Mouse (Mus musculus) liver, embryonic 14.5 days (tissue): ENCODE results near the gene G6pdx. TPM values are rescaled to one million over a fixed set of nuclear protein-coding genes. Genes with fewer than 3 reads are reported as not detected.
A peak's percentile ranks its signal among the peaks of the same experiment; 100 is the strongest.

Source experiments
- ATAC-seq: fragments of 200-750 bp; cut with Nextera tagmentation; 2 replicates; pipeline ENCODE4 v1.8.0; 2017; ENCODE audit warnings: moderate number of reproducible peaks, mild to moderate bottlenecking, moderate library complexity; ENCODE audit not compliant: insufficient read depth
- DNase-seq, 3 experiments: peaks; one replicate each; pipeline ENCODE4 v3.0.0-alpha.2; 2012 to 2013; ENCODE audit warnings: low read depth in 3 of 3, low spot score in 3 of 3
- H3K27ac ChIP-seq: fragments of 300-500 bp; sonication (generic); 2 replicates; pipeline ENCODE4 v1.5.1; 2014; ENCODE audit warnings: moderate library complexity, mild to moderate bottlenecking, control low read depth, inconsistent platforms
- H3K27me3 ChIP-seq: fragments of 300-500 bp; sonication (generic); 2 replicates; pipeline ENCODE4 v1.6.1; 2014; ENCODE audit warnings: mild to moderate bottlenecking, low read length, moderate library complexity; ENCODE audit not compliant: control insufficient read depth, insufficient read depth
- H3K36me3 ChIP-seq: fragments of 300-500 bp; sonication (generic); replicated peaks from 2 replicates; pipeline ENCODE4 v1.6.1; 2014; ENCODE audit warnings: low read depth; ENCODE audit not compliant: control insufficient read depth, insufficient read depth
- H3K4me1 ChIP-seq, 2 experiments: fragments of 200-500 bp in 1 of 2; fragments of 300-500 bp in 1 of 2; sonication (generic) in 1 of 2; replicated peaks; 2 replicates each; pipeline ENCODE4 v1.6.1; 2012 to 2014; ENCODE audit warnings: antibody characterized with exemption in 1 of 2, inconsistent platforms in 1 of 2, low read length in 1 of 2; ENCODE audit not compliant: control insufficient read depth in 2 of 2, insufficient read depth in 2 of 2
- H3K4me2 ChIP-seq: fragments of 300-500 bp; sonication (generic); 2 replicates; pipeline ENCODE4 v1.6.1; 2014; ENCODE audit warnings: low read depth, mild to moderate bottlenecking, control low read depth, moderate library complexity
- H3K4me3 ChIP-seq, 2 experiments: fragments of 200-500 bp in 1 of 2; fragments of 300-500 bp in 1 of 2; sonication (generic) in 1 of 2; 2 replicates each; pipeline ENCODE4 v1.5.1; 2012 to 2014; ENCODE audit warnings: low read depth in 2 of 2, low read length in 2 of 2, mild to moderate bottlenecking in 2 of 2, control low read depth in 1 of 2, inconsistent platforms in 1 of 2, moderate library complexity in 1 of 2; ENCODE audit not compliant: insufficient read depth in 1 of 2
- H3K9ac ChIP-seq: fragments of 300-500 bp; sonication (generic); replicated peaks from 2 replicates; pipeline ENCODE4 v1.6.1; 2014; ENCODE audit warnings: mild to moderate bottlenecking, control low read depth, moderate library complexity
- H3K9me3 ChIP-seq: fragments of 300-500 bp; sonication (generic); 2 replicates; pipeline ENCODE4 v1.6.1; 2016; ENCODE audit warnings: low read length, mixed read lengths; ENCODE audit not compliant: control insufficient read depth
- CTCF ChIP-seq: IDR thresholded peaks from 2 replicates; pipeline ENCODE4 v1.5.1; 2016; ENCODE audit warnings: antibody characterized with exemption, low read depth, control low read depth
- EP300 ChIP-seq: IDR thresholded peaks from 2 replicates; pipeline ENCODE4 v1.6.1; 2016; ENCODE audit warnings: antibody characterized with exemption, low read depth
- WGBS: fragments of 180-500 bp; shearing (Covaris S2); extraction: QIAGEN DNeasy Blood & Tissue Kit; methylation state at CpG from one replicate; pipeline ENCODE4 v1.1.7; 2014; ENCODE audit not compliant: insufficient replicate concordance; 5-methylcytosine and 5-hydroxymethylcytosine counted together
- polyA plus RNA-seq, 2 experiments: library from polyadenylated mRNA; depleted of rRNA in 1 of 2; stranded (reverse) in 1 of 2; unstranded in 1 of 2; fragments of >200 nt; fragmentation: Nextera tagmentation in 1 of 2; extraction: Ambion mirVana in 1 of 2; gene quantifications; 2 replicates each; pipeline versions ENCODE4 v1.2.1 to v1.2.3; 2012 to 2014

Gene G6pdx
- polyA plus RNA-seq, 2 experiments: 28.7 to 44.7 TPM

DNA sequence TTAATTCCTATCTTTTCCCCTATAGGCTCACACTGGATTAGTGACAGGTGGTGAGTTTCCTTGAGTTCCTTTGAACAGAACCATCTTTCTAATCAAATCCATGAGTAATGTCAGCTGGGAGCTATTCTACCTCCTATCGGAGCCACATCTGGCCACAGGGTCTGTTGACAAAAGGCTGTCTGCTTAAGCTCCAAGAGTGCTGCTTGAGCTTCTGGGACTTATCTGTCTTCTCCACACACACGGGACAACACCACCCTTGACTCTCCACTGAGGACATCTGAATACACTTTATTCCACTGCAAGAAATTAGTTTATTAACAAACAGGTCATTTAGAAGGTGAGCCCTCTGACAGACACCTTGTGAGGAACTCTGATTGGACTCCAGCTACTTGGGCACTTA, 44.5 kb downstream of the G6pdx start:
- peak in 2 of 3 experiments; percentile 35 to 39 for DNase-seq
- ATAC-seq: peak; percentile 86
- Histone ChIP-seq H3K9me3 (no peaks in the 10 kb centered on the region), H3K27me3 (no peaks in the 10 kb centered on the region), H3K36me3 (no peaks in the 10 kb centered on the region), H3K27ac (no peak overlapping the region), H3K4me1 (peaks cover 11 to 29% of the 10 kb centered on the region in 2 experiments; a peak in 3 of 4 replicates), H3K4me2 (no peak overlapping the region), H3K9ac (no peak overlapping the region), H3K4me3 (no peak overlapping the region)
- TF ChIP-seq CTCF: no peak
- TF ChIP-seq EP300: peak; percentile 69
- 30% methylated on average over 2 of the region's 2 CpGs for WGBS

DNA sequence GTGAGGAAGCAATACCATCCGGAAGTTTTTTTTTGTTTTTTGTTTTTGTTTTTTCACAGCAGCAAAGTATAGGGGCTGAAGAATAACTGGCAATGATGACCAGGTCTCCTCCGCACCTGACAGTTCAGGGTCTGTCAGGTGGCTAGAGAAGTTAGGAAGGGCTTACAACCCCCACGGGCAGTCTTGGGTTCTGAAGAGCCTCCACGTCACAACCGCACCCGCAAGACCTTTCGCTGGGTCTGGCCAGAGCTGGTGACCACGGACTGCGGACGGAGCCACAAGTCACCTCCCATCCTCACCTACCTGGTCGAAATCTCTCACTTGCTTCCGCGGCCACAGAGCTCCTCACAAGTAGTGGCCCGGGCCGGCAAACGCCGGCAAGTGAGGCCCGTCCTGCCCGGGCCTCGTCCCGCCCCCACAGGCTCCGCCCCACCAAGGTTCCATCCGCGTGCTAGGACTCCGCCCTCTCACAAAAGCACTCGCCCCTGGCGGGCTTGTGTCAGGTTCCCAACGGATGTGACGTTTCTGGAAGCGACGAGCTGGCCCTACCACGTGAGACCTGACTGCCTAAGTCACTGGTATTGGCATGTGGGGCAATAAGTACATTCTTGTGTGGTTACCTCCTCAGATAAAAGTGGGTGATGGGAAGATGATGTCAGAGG, 56.0 kb downstream of the G6pdx start, which contains the start of the genes Ubl4a and Slc10a3:
Ubl4a (minus strand) TSS at position 331 of the 662 bp plus-strand sequence.
Slc10a3 (minus strand) TSS at position 462 of the 662 bp plus-strand sequence.
- Histone ChIP-seq H3K9ac (peak within 1 kb of the TSS; percentile 69), H3K36me3 (no peaks in the 10 kb centered on the region), H3K27me3 (no peaks in the 10 kb centered on the region), H3K4me3 (peak within 1 kb of the TSS; percentile 56 to 58), H3K9me3 (no peaks in the 10 kb centered on the region), H3K27ac (no peak within 1 kb of the TSS), H3K4me2 (peak within 1 kb of the TSS; percentile 75), H3K4me1 (peaks cover 3 to 16% of the 10 kb centered on the region in 2 experiments; a peak in 3 of 4 replicates)
- WGBS: 13% methylated on average over 32 of the region's 32 CpGs
- ATAC-seq (peak; percentile 89), DNase-seq (peak; percentile 77 to 79 (median 79))
- TF ChIP-seq CTCF: 0 out of 2 replicates have a peak, but pooled peaks have one; percentile 19
- TF ChIP-seq EP300: no peak

DNA sequence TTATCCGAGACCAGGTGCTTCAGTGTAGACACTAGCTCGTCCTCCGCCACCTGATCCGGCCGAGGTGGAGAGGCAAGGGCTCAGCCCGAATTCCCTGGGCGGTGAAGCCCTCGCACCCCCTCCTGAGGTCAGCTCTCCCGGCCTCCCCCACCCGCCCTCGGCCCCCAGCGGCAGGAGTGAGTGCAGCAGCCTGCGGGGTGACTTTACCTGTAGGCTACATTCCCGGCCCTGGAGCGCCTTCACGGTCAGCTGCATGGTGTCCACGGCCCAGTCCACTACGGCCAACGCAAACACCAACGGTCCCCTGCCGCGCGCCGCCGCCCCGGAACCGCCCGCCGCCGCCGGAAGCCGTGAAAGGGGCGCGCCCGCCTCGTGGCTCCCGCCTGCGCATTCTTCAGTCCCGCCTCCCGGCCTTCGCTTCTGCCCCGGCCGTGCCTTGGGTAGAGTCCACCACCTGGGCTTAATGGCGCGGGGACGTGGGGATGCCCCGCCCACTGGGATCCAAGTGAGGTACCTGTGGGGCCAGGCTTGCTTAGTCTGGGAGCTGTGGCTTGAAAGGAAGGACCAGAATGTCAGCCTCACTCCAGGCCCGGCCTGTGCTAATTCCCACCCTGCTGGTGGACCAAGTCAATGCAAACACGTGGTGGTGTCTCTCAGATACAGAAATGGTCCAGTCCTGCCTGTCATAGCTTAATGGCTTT, 60.6 kb downstream of the G6pdx start:
- peak overlapping the region; percentile 72 to 87 for H3K4me3 ChIP-seq
- peaks cover 3 to 16% of the 10 kb centered on the region in 2 experiments; a peak in 3 of 4 replicates for H3K4me1 ChIP-seq
- TF ChIP-seq CTCF: peak; percentile 29; the same call in 1 of the 2 replicates
- no peak for TF ChIP-seq EP300
- no peaks in the 10 kb centered on the region for H3K36me3 ChIP-seq
- 11% methylated on average over 49 of the region's 49 CpGs for WGBS
- peak overlapping the region; percentile 86 for H3K9ac ChIP-seq
- peak overlapping the region; percentile 27 for H3K27ac ChIP-seq
- peak overlapping the region; percentile 71 for H3K4me2 ChIP-seq
- ATAC-seq (peak; percentile 75), DNase-seq (peak in 1 of 3 experiments; percentile 37)
- no peaks in the 10 kb centered on the region for H3K9me3 ChIP-seq
- no peaks in the 10 kb centered on the region for H3K27me3 ChIP-seq

DNA sequence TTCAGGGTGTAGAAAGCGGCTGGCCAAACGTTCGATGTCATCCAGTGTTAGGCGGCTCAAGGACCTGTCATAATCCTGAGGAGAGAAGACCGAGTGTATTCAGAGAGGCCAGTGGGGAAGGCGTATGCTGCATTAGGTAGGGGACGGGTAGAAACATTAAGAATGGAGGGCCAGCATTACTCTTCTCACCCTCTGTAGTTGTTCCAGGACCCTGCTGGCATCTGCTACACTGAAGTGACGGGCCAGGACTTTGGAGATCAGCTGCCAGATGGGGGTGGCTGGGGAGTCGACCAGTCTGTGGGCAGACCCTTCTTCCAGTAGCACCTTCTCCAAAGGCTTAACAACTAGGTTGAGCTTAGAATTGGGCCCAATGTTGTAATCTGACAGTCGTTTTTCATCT, 61.5 kb downstream of the G6pdx start:
- Histone ChIP-seq H3K27me3 (no peaks in the 10 kb centered on the region), H3K4me1 (peaks cover 3 to 12% of the 10 kb centered on the region in 2 experiments; a peak in 3 of 4 replicates), H3K4me3 (peak overlapping the region; percentile 72 to 87), H3K9me3 (no peaks in the 10 kb centered on the region), H3K9ac (peak overlapping the region; percentile 86), H3K4me2 (peak overlapping the region; percentile 71), H3K27ac (no peak overlapping the region), H3K36me3 (no peaks in the 10 kb centered on the region)
- TF ChIP-seq EP300: no peak
- TF ChIP-seq CTCF: no peak
- WGBS: 49% methylated on average over 10 of the region's 10 CpGs
- ATAC-seq: no peak
- no peak for DNase-seq

Other genes starting within 250 kb of the G6pdx start
- 56.3 and 69.6 TPM in 2 replicates for gene Flna, start 179.4 kb downstream of the G6pdx start, polyA plus RNA-seq (2012; rRNA removed)
- 36.6 and 39.2 TPM in 2 replicates for gene Flna, start 179.4 kb downstream of the G6pdx start, polyA plus RNA-seq (2014; fragmentation: Nextera tagmentation; extraction: Ambion mirVana)
- gene Emd, start 174.5 kb downstream of the G6pdx start, polyA plus RNA-seq (2012; rRNA removed): 27.3 and 43.6 TPM in 2 replicates
- 9.4 and 11.1 TPM in 2 replicates for gene Emd, start 174.5 kb downstream of the G6pdx start, polyA plus RNA-seq (2014; fragmentation: Nextera tagmentation; extraction: Ambion mirVana)
- 942 and 1,216 TPM in 2 replicates for gene Rpl10, start 158.4 kb downstream of the G6pdx start, polyA plus RNA-seq (2012; rRNA removed)
- gene Rpl10, start 158.4 kb downstream of the G6pdx start, polyA plus RNA-seq (2014; fragmentation: Nextera tagmentation; extraction: Ambion mirVana): 522 and 532 TPM in 2 replicates
- 16.1 and 18.7 TPM in 2 replicates for gene Taz, start 147.3 kb downstream of the G6pdx start, polyA plus RNA-seq (2012; rRNA removed)
- gene Taz, start 147.3 kb downstream of the G6pdx start, polyA plus RNA-seq (2014; fragmentation: Nextera tagmentation; extraction: Ambion mirVana): 18.7 and 21.6 TPM in 2 replicates
- gene Dnase1l1, start 146.9 kb downstream of the G6pdx start, polyA plus RNA-seq (2012; rRNA removed): 19.5 and 22.6 TPM in 2 replicates
- gene Dnase1l1, start 146.9 kb downstream of the G6pdx start, polyA plus RNA-seq (2014; fragmentation: Nextera tagmentation; extraction: Ambion mirVana): 20.9 and 23.8 TPM in 2 replicates
- 64.7 and 69.6 TPM in 2 replicates for gene Atp6ap1, start 132.1 kb downstream of the G6pdx start, polyA plus RNA-seq (2012; rRNA removed)
- 54.1 and 60.6 TPM in 2 replicates for gene Atp6ap1, start 132.1 kb downstream of the G6pdx start, polyA plus RNA-seq (2014; fragmentation: Nextera tagmentation; extraction: Ambion mirVana)
- 95.0 and 105 TPM in 2 replicates for gene Gdi1, start 124.2 kb downstream of the G6pdx start, polyA plus RNA-seq (2012; rRNA removed)
- 31.9 and 35.5 TPM in 2 replicates for gene Gdi1, start 124.2 kb downstream of the G6pdx start, polyA plus RNA-seq (2014; fragmentation: Nextera tagmentation; extraction: Ambion mirVana)
- gene Fam50a, start 116.2 kb downstream of the G6pdx start, polyA plus RNA-seq (2012; rRNA removed): 8.2 and 21.3 TPM in 2 replicates
- gene Fam50a, start 116.2 kb downstream of the G6pdx start, polyA plus RNA-seq (2014; fragmentation: Nextera tagmentation; extraction: Ambion mirVana): 20.7 and 26.4 TPM in 2 replicates
- 2.9 and 3.9 TPM in 2 replicates for gene Plxna3, start 100.1 kb downstream of the G6pdx start, polyA plus RNA-seq (2012; rRNA removed)
- 0.51 and 1.0 TPM in 2 replicates for gene Plxna3, start 100.1 kb downstream of the G6pdx start, polyA plus RNA-seq (2014; fragmentation: Nextera tagmentation; extraction: Ambion mirVana)
- 51.9 and 55.2 TPM in 2 replicates for gene Lage3, start 75.6 kb downstream of the G6pdx start, polyA plus RNA-seq (2012; rRNA removed)
- gene Lage3, start 75.6 kb downstream of the G6pdx start, polyA plus RNA-seq (2014; fragmentation: Nextera tagmentation; extraction: Ambion mirVana): 56.1 and 57.5 TPM in 2 replicates
- gene Ubl4a, start 56.0 kb downstream of the G6pdx start, polyA plus RNA-seq (2012; rRNA removed): 19.2 and 19.7 TPM in 2 replicates
- gene Ubl4a, start 56.0 kb downstream of the G6pdx start, polyA plus RNA-seq (2014; fragmentation: Nextera tagmentation; extraction: Ambion mirVana): 45.5 and 49.1 TPM in 2 replicates
- gene Slc10a3, start 55.8 kb downstream of the G6pdx start, polyA plus RNA-seq (2012; rRNA removed): 4.5 and 5.1 TPM in 2 replicates
- gene Slc10a3, start 55.8 kb downstream of the G6pdx start, polyA plus RNA-seq (2014; fragmentation: Nextera tagmentation; extraction: Ambion mirVana): 6.5 and 6.9 TPM in 2 replicates
- gene Fam3a, start 35.9 kb downstream of the G6pdx start, polyA plus RNA-seq (2012; rRNA removed): 7.5 and 7.8 TPM in 2 replicates
- gene Fam3a, start 35.9 kb downstream of the G6pdx start, polyA plus RNA-seq (2014; fragmentation: Nextera tagmentation; extraction: Ambion mirVana): 7.1 and 7.5 TPM in 2 replicates
- gene Ikbkg, start 35.9 kb downstream of the G6pdx start, polyA plus RNA-seq (2012; rRNA removed): 6.9 and 13.2 TPM in 2 replicates
- gene Ikbkg, start 35.9 kb downstream of the G6pdx start, polyA plus RNA-seq (2014; fragmentation: Nextera tagmentation; extraction: Ambion mirVana): 18.5 and 23.0 TPM in 2 replicates
- not detected in 2 replicates for gene Gm6880, start 52.2 kb upstream of the G6pdx start, polyA plus RNA-seq (2012; rRNA removed)
- gene Gm6880, start 52.2 kb upstream of the G6pdx start, polyA plus RNA-seq (2014; fragmentation: Nextera tagmentation; extraction: Ambion mirVana): not detected in 2 replicates
- not detected in 2 replicates for gene Olfr1326-ps1, start 145.7 kb upstream of the G6pdx start, polyA plus RNA-seq (2012; rRNA removed)
- gene Olfr1326-ps1, start 145.7 kb upstream of the G6pdx start, polyA plus RNA-seq (2014; fragmentation: Nextera tagmentation; extraction: Ambion mirVana): not detected in 2 replicates
- not detected in 2 replicates for gene Olfr1325, start 163.5 kb upstream of the G6pdx start, polyA plus RNA-seq (2012; rRNA removed)
- gene Olfr1325, start 163.5 kb upstream of the G6pdx start, polyA plus RNA-seq (2014; fragmentation: Nextera tagmentation; extraction: Ambion mirVana): not detected in 2 replicates
- not detected in 2 replicates for gene Gm5640, start 216.4 kb upstream of the G6pdx start, polyA plus RNA-seq (2012; rRNA removed)
- not detected in 2 replicates for gene Gm5640, start 216.4 kb upstream of the G6pdx start, polyA plus RNA-seq (2014; fragmentation: Nextera tagmentation; extraction: Ambion mirVana)